Mouse (Mus musculus): Measurements from ENCODE around the gene Odr4.

DNA sequence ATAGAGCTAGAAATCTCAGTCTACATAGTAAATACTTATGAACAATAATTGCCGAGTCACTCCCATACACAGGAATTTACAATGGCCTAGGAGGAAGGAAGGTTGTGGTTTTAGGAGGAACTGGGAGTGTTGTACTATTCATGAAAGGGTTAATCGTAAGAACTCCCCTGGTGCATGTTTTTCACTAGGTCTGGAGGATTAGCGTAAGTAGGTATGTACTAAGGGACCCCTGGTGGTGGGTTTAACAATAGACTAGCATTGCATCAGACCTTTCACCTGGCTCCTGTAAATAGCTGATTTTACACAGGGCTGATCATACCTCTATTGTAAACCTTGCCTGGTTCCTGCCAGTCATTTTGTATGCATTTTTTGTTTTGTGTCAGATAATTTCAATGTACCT is 33.3 kb upstream of the Odr4 start:
- no peak for TF ChIP-seq POLR2A (IDR thresholded peaks at IDR 0.05; ENCODE audit: insufficient read depth, low read depth, low read length)
- no peak for TF ChIP-seq CTCF (IDR thresholded peaks at IDR 0.05; ENCODE audit: insufficient read depth, low read depth, low read length)
